Mouse (Mus musculus) gastrocnemius, adult 18-20 months (tissue): ENCODE data around the gene Adam30. TPM values are rescaled to one million over a fixed set of nuclear protein-coding genes. Genes with fewer than 3 reads are reported as not detected.
A peak's percentile ranks its signal among the peaks of the same experiment; 100 is the strongest.
"Not testable (repeated sequence)": the region's sequence is repeated elsewhere in the genome, so short reads cannot be mapped to it uniquely, and the experiment has no call there.

Source experiments
- DNase-seq: peaks from one replicate; pipeline ENCODE4 v3.0.0; 2021; ENCODE audit warnings: low spot score
- long read RNA-seq, 2 experiments: library from polyadenylated mRNA; stranded (forward); transcript quantifications; one replicate each; pipeline ENCODE4 v2.0.0; 2021
- total RNA-seq, 2 experiments: library from RNA; stranded (reverse); gene quantifications; 2 replicates each; pipeline ENCODE4 v1.2.3; 2021

Gene Adam30
- not detected for total RNA-seq
- long read RNA-seq, experiment 1 = 0 reads
- long read RNA-seq, experiment 2 = 0 reads

- no peak for DNase-seq
Observed at GRCm38 (mm10) chr3:98160330-98160729, at the start of gene Adam30. Adam30 (plus strand) TSS chr3:98160630.

GRCm38 (mm10) chr3:98118252-98118651 lies 42.2 kb upstream of the Adam30 start:
- DNase-seq = no peak

- no peak for DNase-seq
Observed at GRCm38 (mm10) chr3:98119338-98119737, 41.1 kb upstream of the Adam30 start.

GRCm38 (mm10) chr3:98120884-98121283 lies 39.5 kb upstream of the Adam30 start:
- no peak for DNase-seq

- no peak for DNase-seq
Observed at GRCm38 (mm10) chr3:98127775-98128174, 32.7 kb upstream of the Adam30 start.

- no peak for DNase-seq
Observed at GRCm38 (mm10) chr3:98128716-98129115, 31.7 kb upstream of the Adam30 start.

- DNase-seq = not testable (repeated sequence)
Observed at GRCm38 (mm10) chr3:98132140-98132539, 28.3 kb upstream of the Adam30 start.

GRCm38 (mm10) chr3:98132636-98133035 lies 27.8 kb upstream of the Adam30 start:
- DNase-seq = no peak

GRCm38 (mm10) chr3:98141456-98141855 lies 19.0 kb upstream of the Adam30 start:
- DNase-seq = no peak

GRCm38 (mm10) chr3:98142862-98143261 lies 17.6 kb upstream of the Adam30 start:
- no peak for DNase-seq

- no peak for DNase-seq
Observed at GRCm38 (mm10) chr3:98145204-98145603, 15.2 kb upstream of the Adam30 start.

- no peak for DNase-seq
Observed at GRCm38 (mm10) chr3:98146471-98147410, 13.7 kb upstream of the Adam30 start.

- no peak for DNase-seq
Observed at GRCm38 (mm10) chr3:98147706-98148105, 12.7 kb upstream of the Adam30 start.

- DNase-seq = no peak
Observed at GRCm38 (mm10) chr3:98149881-98150280, 10.5 kb upstream of the Adam30 start.

GRCm38 (mm10) chr3:98151016-98151415 lies 9.4 kb upstream of the Adam30 start:
- DNase-seq = no peak

GRCm38 (mm10) chr3:98153460-98153859 lies 7.0 kb upstream of the Adam30 start:
- DNase-seq = no peak

- no peak for DNase-seq
Observed at GRCm38 (mm10) chr3:98156158-98156557, 4.3 kb upstream of the Adam30 start.

GRCm38 (mm10) chr3:98157073-98157472 lies 3.4 kb upstream of the Adam30 start:
- no peak for DNase-seq

GRCm38 (mm10) chr3:98157585-98157984 lies 2.8 kb upstream of the Adam30 start:
- no peak for DNase-seq

- no peak for DNase-seq
Observed at GRCm38 (mm10) chr3:98158646-98159045, 1.8 kb upstream of the Adam30 start.

- no peak for DNase-seq
Observed at GRCm38 (mm10) chr3:98159289-98159688, 1.1 kb upstream of the Adam30 start.

GRCm38 (mm10) chr3:98178340-98178739 lies 17.9 kb downstream of the Adam30 start:
- peak; percentile 9 for DNase-seq

GRCm38 (mm10) chr3:98180805-98181204 lies 20.4 kb downstream of the Adam30 start:
- peak; percentile 14 for DNase-seq
